Mouse (Mus musculus) MEL (cell line): ENCODE data around the gene Smim24.

Experiments
- BHLHE40 ChIP-seq: IDR thresholded peaks from 2 replicates; pipeline ENCODE4 v1.6.1; 2012; ENCODE audit warnings: low read depth, mild to moderate bottlenecking, inconsistent platforms, low read length, improper control_type of control experiment, borderline replicate concordance
- CHD1 ChIP-seq: IDR thresholded peaks from 2 replicates; pipeline ENCODE4 v1.6.1; 2012; ENCODE audit warnings: low read depth, mild to moderate bottlenecking, inconsistent platforms, low read length, improper control_type of control experiment
- CTCF ChIP-seq, 3 experiments: IDR thresholded peaks in 2 of 3; conservative IDR thresholded peaks in 1 of 3; 2 replicates each; pipeline ENCODE4 v1.5.1; 2011 to 2012; ENCODE audit warnings: low read length in 3 of 3, low read depth in 2 of 3, mild to moderate bottlenecking in 2 of 3, improper control_type of control experiment in 1 of 3, inconsistent platforms in 1 of 3, mixed read lengths in 1 of 3, moderate library complexity in 1 of 3; ENCODE audit not compliant: control insufficient read depth in 1 of 3, insufficient read depth in 1 of 3, poor library complexity in 1 of 3, severe bottlenecking in 1 of 3
- ELF1 ChIP-seq: IDR thresholded peaks from 2 replicates; pipeline ENCODE4 v1.6.1; 2014; ENCODE audit warnings: low read depth, mild to moderate bottlenecking, inconsistent platforms, low read length, improper control_type of control experiment, moderate library complexity
- GABPA ChIP-seq: IDR thresholded peaks from 2 replicates; pipeline ENCODE4 v1.6.1; 2012; ENCODE audit warnings: low read depth, mild to moderate bottlenecking, inconsistent platforms, low read length, improper control_type of control experiment, moderate library complexity
- KAT2A ChIP-seq: conservative IDR thresholded peaks from 2 replicates; pipeline ENCODE4 v1.6.1; 2012; ENCODE audit warnings: low read depth, low read length, improper control_type of control experiment, inconsistent platforms
- MAX ChIP-seq: IDR thresholded peaks from 2 replicates; pipeline ENCODE4 v1.6.1; 2011; ENCODE audit warnings: low read length, improper control_type of control experiment
- NRF1 ChIP-seq: IDR thresholded peaks from 2 replicates; pipeline ENCODE4 v1.6.1; 2014; ENCODE audit warnings: low read depth, mild to moderate bottlenecking, inconsistent platforms, low read length, improper control_type of control experiment, moderate library complexity; ENCODE audit not compliant: poor library complexity, insufficient read depth, severe bottlenecking
- POLR2A ChIP-seq, 2 experiments: IDR thresholded peaks; 2 replicates each; pipeline ENCODE4 v1.6.1; 2011 to 2012; ENCODE audit warnings: low read length in 2 of 2, mild to moderate bottlenecking in 2 of 2, control low read depth in 1 of 2, improper control_type of control experiment in 1 of 2, low read depth in 1 of 2, moderate library complexity in 1 of 2; ENCODE audit not compliant: control insufficient read depth in 1 of 2, insufficient read depth in 1 of 2, poor library complexity in 1 of 2
- USF1 ChIP-seq: IDR thresholded peaks from 2 replicates; pipeline ENCODE4 v1.6.1; 2014; ENCODE audit warnings: low read depth, mild to moderate bottlenecking, inconsistent platforms, low read length, improper control_type of control experiment, moderate library complexity

GRCm38 (mm10) chr10:81418216-81419070, 25.6 kb downstream of the Smim24 start:
- TF ChIP-seq CHD1 (no peak), POLR2A (IDR thresholded peaks at IDR 0.05; ENCODE audit: control insufficient read depth in 1 of 2, insufficient read depth in 1 of 2, low read depth in 1 of 2, low read length in 2 of 2, poor library complexity in 1 of 2) (no peak), KAT2A (no peak), MAX (no peak), CTCF (IDR thresholded peaks at IDR 0.05 in 2 of 3, conservative IDR thresholded peaks at IDR 0.05 in 1 of 3; ENCODE audit: control insufficient read depth in 1 of 3, insufficient read depth in 1 of 3, low read depth in 2 of 3, low read length in 3 of 3, poor library complexity in 1 of 3, severe bottlenecking in 1 of 3) (no peak), GABPA (no peak), USF1 (no peak), ELF1 (no peak), NRF1 (no peak), BHLHE40 (no peak)
